Mouse (Mus musculus): Measurements from ENCODE around the gene Sspo. TPM values are rescaled to one million over a fixed set of nuclear protein-coding genes. Genes with fewer than 3 reads are reported as not detected.

Gene Sspo
- total and polyA plus RNA-seq, 3 experiments = 0.08 to 0.42 (median 0.17) TPM

DNA sequence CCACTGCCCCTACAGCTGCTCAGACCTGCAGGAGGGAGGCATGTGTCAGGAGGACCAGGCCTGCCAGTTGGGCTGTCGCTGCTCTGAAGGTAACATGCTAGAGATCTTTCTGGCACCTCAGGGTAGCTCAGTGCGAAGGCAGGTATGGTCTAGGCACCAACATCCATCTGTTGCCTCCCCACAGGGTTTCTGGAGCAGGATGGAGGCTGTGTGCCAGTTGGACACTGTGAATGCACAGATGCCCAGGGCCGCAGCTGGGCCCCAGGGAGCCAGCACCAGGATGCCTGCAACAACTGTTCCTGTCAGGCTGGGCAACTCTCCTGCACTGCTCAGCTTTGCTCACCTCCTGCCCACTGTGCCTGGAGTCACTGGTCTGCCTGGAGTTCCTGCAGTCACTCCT, 41.7 kb downstream of the Sspo start:
- no peaks in the 10 kb centered on the region for H3K79me2 ChIP-seq (replicated peaks; ENCODE audit: control insufficient read depth, extremely low read depth, insufficient read depth, poor library complexity, severe bottlenecking)

GRCm38 (mm10) chr6:48491361-48491760, 43.3 kb downstream of the Sspo start:
- no peaks in the 10 kb centered on the region for H3K79me2 ChIP-seq (replicated peaks; ENCODE audit: control insufficient read depth, extremely low read depth, insufficient read depth, poor library complexity, severe bottlenecking)
- H3K4me3 ChIP-seq (replicated peaks in 1 of 3; ENCODE audit: low read depth in 2 of 3, low read length in 2 of 3, poor library complexity in 1 of 3) = no peak overlapping the region
- dilution Hi-C loops (cut with MboI; ENCODE audit: extremely low pct_ligation_motif_present, extremely low pct_unique_long_range_greater_than_20kb, low sequenced_read_pairs) (no loop called here), in situ Hi-C loops (cut with MboI; ENCODE audit: low pct_ligation_motif_present, low pct_unique_long_range_greater_than_20kb, low sequenced_read_pairs) (no loop called here)
- no peaks in the 10 kb centered on the region for H3K36me3 ChIP-seq (replicated peaks in 1 of 2; ENCODE audit: control insufficient read depth in 1 of 2, insufficient read depth in 1 of 2, low read length in 1 of 2)
- TF ChIP-seq JUND (conservative IDR thresholded peaks at IDR 0.05; ENCODE audit: low read depth, low read length) = no peak
- H3K4me1 ChIP-seq (ENCODE audit: control insufficient read depth in 1 of 2, insufficient read depth in 2 of 2) = peaks cover 4 to 8% of the 10 kb centered on the region in 2 experiments; a peak in 3 of 4 replicates
- H3K27me3 ChIP-seq (replicated peaks) = peaks cover 53% of the 10 kb centered on the region
- no peaks in the 10 kb centered on the region for H3K9me3 ChIP-seq (replicated peaks; ENCODE audit: low read length)
- no peak for DNase-seq (ENCODE audit: extremely low read depth)
- no peak overlapping the region for H3K4me2 ChIP-seq (ENCODE audit: insufficient read depth, low read depth, poor library complexity, severe bottlenecking)
- no peak overlapping the region for H3K27ac ChIP-seq (ENCODE audit: insufficient read depth, low read depth)
- no peak overlapping the region for H3K9ac ChIP-seq (ENCODE audit: insufficient read depth, low read depth)

More for the DNA sequence above, 41.7 kb downstream of the Sspo start:
- in situ Hi-C loops (cut with MboI; ENCODE audit: low pct_ligation_motif_present, low pct_unique_long_range_greater_than_20kb, low sequenced_read_pairs) (no loop called here), dilution Hi-C loops (cut with MboI; ENCODE audit: extremely low pct_ligation_motif_present, extremely low pct_unique_long_range_greater_than_20kb, low sequenced_read_pairs) (no loop called here)
- Histone ChIP-seq H3K4me3 (replicated peaks in 1 of 3; ENCODE audit: low read depth in 2 of 3, low read length in 2 of 3, poor library complexity in 1 of 3) (no peak overlapping the region), H3K4me1 (ENCODE audit: control insufficient read depth in 1 of 2, insufficient read depth in 2 of 2) (peaks cover 4 to 8% of the 10 kb centered on the region in 2 experiments; a peak in 3 of 4 replicates), H3K27ac (ENCODE audit: insufficient read depth, low read depth) (no peak overlapping the region), H3K27me3 (replicated peaks) (peaks cover 64% of the 10 kb centered on the region), H3K4me2 (ENCODE audit: insufficient read depth, low read depth, poor library complexity, severe bottlenecking) (no peak overlapping the region), H3K9ac (ENCODE audit: insufficient read depth, low read depth) (no peak overlapping the region), H3K36me3 (replicated peaks in 1 of 2; ENCODE audit: control insufficient read depth in 1 of 2, insufficient read depth in 1 of 2, low read length in 1 of 2) (no peaks in the 10 kb centered on the region), H3K9me3 (replicated peaks; ENCODE audit: low read length) (no peaks in the 10 kb centered on the region)
- no peak for TF ChIP-seq MAX (IDR thresholded peaks at IDR 0.05; ENCODE audit: low read length)
- no peak for TF ChIP-seq MAFK (IDR thresholded peaks at IDR 0.05; ENCODE audit: insufficient replicate concordance, low read length)
- no peak for DNase-seq (ENCODE audit: extremely low read depth)

- peaks cover 2 to 3% of the 10 kb centered on the region in 2 experiments; a peak in 3 of 4 replicates for H3K4me1 ChIP-seq (ENCODE audit: control insufficient read depth in 1 of 2, insufficient read depth in 2 of 2)
- H3K36me3 ChIP-seq (replicated peaks in 1 of 2; ENCODE audit: control insufficient read depth in 1 of 2, insufficient read depth in 1 of 2, low read length in 1 of 2) = no peaks in the 10 kb centered on the region
- no peaks in the 10 kb centered on the region for H3K9me3 ChIP-seq (replicated peaks; ENCODE audit: low read length)
- peaks cover 52% of the 10 kb centered on the region for H3K27me3 ChIP-seq (replicated peaks)
- H3K79me2 ChIP-seq (replicated peaks; ENCODE audit: control insufficient read depth, extremely low read depth, insufficient read depth, poor library complexity, severe bottlenecking) = no peaks in the 10 kb centered on the region
- DNase-seq (ENCODE audit: extremely low read depth) = no peak
- H3K4me2 ChIP-seq (ENCODE audit: insufficient read depth, low read depth, poor library complexity, severe bottlenecking) = no peak overlapping the region
- H3K9ac ChIP-seq (ENCODE audit: insufficient read depth, low read depth) = no peak overlapping the region
- no peak overlapping the region for H3K4me3 ChIP-seq (replicated peaks in 1 of 3; ENCODE audit: low read depth in 2 of 3, low read length in 2 of 3, poor library complexity in 1 of 3)
- H3K27ac ChIP-seq (ENCODE audit: insufficient read depth, low read depth) = no peak overlapping the region
- TF ChIP-seq ZMIZ1 (IDR thresholded peaks at IDR 0.05; ENCODE audit: low read depth, low read length) (no peak), MAX (IDR thresholded peaks at IDR 0.05; ENCODE audit: low read length) (no peak), MAZ (IDR thresholded peaks at IDR 0.05; ENCODE audit: low read depth, low read length) (no peak), TCF12 (IDR thresholded peaks at IDR 0.05; ENCODE audit: low read depth, low read length) (no peak)
- in situ Hi-C loops (cut with MboI; ENCODE audit: low pct_ligation_motif_present, low pct_unique_long_range_greater_than_20kb, low sequenced_read_pairs) (no loop called here), dilution Hi-C loops (cut with MboI; ENCODE audit: extremely low pct_ligation_motif_present, extremely low pct_unique_long_range_greater_than_20kb, low sequenced_read_pairs) (no loop called here)
These were observed 45.2 kb downstream of the Sspo start for GRCm38 (mm10) chr6:48493136-48493730.

All from CH12.LX (cell line).